Mouse (Mus musculus): ENCODE data around the gene Dis3l2.

Gene Dis3l2

GRCm38 (mm10) chr1:86703300-86703964 is at the start of gene Dis3l2:
Gene Dis3l2 (plus strand): TSS chr1:86703808.
- DNase-seq (ENCODE audit: low read depth, low spot score) = peak; percentile 80

DNA sequence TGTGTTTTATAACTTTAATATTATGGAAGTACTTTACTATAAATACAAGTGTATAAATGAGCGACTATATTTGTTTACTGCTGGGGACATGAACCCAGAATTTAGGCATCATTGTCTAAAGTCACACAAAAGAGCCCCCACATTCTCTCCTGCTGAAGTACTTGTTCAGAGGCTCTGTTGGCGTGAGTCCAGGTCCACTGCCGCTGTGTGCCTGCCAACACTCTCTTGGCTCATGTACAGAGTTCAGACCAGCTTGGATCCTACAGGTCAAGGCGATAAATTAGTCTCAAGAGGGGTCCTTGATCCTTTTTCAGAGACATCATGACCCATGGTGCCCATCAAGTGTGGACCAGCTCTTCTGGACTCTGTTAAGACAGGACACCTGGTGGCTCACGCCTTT is 46.5 kb upstream of the Dis3l2 start:
- no peak for DNase-seq (ENCODE audit: low read depth, low spot score)

- no peak for DNase-seq (ENCODE audit: low read depth, low spot score)
Measured at GRCm38 (mm10) chr1:86665091-86665490, 38.5 kb upstream of the Dis3l2 start.

DNA sequence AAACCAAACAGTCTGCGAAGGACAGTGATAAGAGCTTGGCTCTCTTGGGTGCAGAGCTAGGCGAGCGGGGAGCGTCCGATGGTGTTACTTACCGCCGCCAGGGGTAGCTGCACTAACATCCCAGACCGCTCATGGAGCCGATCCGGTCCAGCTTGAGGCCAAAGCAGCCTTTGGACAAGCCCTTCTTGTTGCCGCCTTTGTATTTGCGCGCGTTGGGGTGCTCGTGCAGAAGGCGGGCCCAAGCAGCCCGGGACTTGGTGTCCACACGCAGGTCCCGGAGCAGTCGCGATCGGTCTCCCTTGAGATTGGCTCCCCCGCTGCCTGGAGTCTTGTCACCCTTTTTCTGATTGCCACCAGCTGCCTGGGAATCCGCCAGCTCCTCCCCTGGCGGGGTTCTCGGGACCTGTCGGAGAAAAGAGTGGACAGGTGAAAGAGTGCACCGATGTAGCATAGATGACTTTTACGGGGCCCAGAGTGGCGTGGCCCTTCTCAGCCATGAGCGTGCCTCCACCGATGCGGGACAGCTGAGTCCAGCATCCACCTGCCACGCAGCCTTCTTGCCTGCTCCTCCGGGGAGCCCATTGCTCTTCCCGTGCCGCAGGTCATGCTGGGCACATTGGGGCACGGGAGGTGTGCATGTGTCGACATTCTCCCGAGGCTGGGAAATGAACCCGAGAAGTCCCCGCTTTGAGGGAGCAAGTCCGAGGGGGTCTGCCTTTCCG is 33.9 kb upstream of the Dis3l2 start:
- peak; percentile 50 for DNase-seq (ENCODE audit: low read depth, low spot score)

GRCm38 (mm10) chr1:86670279-86671038 is 33.1 kb upstream of the Dis3l2 start, which contains the start of gene Nppc:
Gene Nppc (minus strand): TSS chr1:86670571.
- peak; percentile 68 for DNase-seq (ENCODE audit: low read depth, low spot score)

GRCm38 (mm10) chr1:86674385-86674784 is 29.2 kb upstream of the Dis3l2 start:
- DNase-seq (ENCODE audit: low read depth, low spot score) = no peak

GRCm38 (mm10) chr1:86675126-86675525 is 28.5 kb upstream of the Dis3l2 start:
- DNase-seq (ENCODE audit: low read depth, low spot score) = no peak

- no peak for DNase-seq (ENCODE audit: low read depth, low spot score)
Measured at GRCm38 (mm10) chr1:86677624-86678023, 26.0 kb upstream of the Dis3l2 start.

GRCm38 (mm10) chr1:86678667-86679066 is 24.9 kb upstream of the Dis3l2 start:
- no peak for DNase-seq (ENCODE audit: low read depth, low spot score)

DNA sequence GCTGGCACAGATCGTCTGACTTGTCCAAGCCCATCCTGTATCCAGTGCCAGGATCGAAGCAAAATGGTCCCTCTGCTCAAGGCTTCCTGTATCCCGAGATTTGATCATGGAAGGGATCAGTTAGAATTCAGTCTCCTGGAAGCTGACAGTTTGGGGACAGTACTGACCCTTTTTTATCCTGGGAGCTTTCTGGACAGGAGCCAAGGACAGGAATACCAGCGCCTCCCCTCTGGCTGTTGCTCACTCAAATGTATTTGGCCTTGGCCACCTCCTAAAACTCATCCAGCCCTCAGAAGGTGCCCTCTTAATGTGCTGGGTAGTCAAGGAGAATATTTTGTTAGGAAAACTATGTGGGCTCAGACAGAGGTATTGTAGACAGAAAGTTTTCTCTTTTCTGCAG is 16.4 kb upstream of the Dis3l2 start:
- DNase-seq (ENCODE audit: low read depth, low spot score) = no peak

DNA sequence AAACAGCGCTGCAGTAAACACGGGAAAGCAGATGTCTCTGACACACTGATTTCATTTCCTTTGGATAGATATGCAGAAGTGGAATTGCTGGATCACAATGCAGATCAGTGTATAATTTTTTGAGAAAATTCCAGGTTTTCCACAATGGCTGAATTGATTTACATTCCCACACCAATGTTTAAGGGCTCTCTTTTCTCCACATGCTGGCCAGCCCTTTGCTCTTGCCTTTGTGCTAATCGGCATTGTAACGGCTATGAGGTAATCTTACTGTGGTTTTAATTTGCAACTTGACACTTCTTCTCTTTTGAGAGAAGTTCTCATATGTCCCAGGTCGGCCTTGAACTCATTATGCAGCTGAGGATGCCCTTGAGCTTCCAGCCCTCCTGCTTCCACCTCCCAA is 12.6 kb upstream of the Dis3l2 start:
- no peak for DNase-seq (ENCODE audit: low read depth, low spot score)

GRCm38 (mm10) chr1:86696948-86697347 is 6.7 kb upstream of the Dis3l2 start:
- DNase-seq (ENCODE audit: low read depth, low spot score) = no peak

DNA sequence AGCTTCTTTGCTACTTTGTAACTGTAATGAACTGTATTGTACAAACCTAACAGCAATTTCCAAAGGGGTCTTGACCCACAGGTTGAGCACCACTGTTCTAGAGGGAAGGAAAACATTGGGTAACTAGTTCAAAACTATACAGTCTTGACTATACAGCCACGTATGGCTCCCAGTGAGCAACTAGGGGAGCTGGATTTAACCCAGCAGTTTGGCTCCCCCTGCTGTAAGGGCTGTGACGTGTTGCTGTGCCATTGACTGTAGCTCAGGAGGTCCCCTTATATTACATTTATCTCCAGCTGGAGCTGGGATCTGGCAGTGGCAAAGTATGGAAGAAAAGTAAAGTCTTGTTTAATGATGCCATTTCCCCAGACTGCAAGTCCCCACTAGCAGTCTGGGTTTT is 4.9 kb upstream of the Dis3l2 start:
- no peak for DNase-seq (ENCODE audit: low read depth, low spot score)

GRCm38 (mm10) chr1:86699346-86700136 is 4.1 kb upstream of the Dis3l2 start:
- DNase-seq (ENCODE audit: low read depth, low spot score) = no peak

DNA sequence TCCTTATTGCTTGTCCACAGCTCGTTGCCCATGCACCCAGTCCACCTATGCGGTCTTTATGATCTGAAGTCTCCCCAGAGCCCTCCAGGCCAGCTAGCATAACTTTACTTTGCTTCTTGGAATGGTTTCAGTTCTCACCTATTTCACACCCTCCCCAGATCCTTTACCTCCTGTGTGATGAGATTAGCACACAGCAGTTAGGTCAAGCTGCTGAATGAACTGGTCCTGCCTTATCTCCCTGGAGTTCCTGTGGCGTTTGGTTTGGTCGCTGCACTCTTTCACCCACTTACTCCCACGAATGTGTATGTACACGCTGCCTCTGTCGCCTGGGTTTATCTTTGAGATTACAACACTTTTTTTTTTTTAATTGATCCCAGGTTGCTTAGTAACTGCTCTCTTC is 3.2 kb upstream of the Dis3l2 start:
- DNase-seq (ENCODE audit: low read depth, low spot score) = no peak

- DNase-seq (ENCODE audit: low read depth, low spot score) = no peak
Measured at GRCm38 (mm10) chr1:86703965-86704326, 338 bp downstream of the Dis3l2 start.

DNA sequence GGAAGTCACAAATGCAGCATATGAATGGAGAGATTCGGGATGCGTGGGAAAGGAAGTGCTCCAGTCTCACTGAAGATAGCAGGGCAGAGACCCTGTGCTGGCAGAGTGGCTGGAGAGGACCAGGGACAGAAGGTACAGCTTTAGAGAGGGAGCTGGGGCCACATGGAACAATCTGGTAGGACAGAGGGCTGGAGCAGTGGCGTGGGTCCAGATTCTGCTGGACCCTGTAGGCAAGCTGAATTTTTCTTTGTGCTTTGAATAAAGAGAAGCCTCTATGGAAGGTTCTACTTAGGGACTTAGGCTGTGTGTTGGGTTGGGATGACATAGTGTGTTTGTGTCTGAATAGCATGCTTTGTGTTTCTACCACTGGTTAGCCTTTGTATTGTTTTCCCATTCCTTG is 1.9 kb downstream of the Dis3l2 start:
- DNase-seq (ENCODE audit: low read depth, low spot score) = peak; percentile 55

DNA sequence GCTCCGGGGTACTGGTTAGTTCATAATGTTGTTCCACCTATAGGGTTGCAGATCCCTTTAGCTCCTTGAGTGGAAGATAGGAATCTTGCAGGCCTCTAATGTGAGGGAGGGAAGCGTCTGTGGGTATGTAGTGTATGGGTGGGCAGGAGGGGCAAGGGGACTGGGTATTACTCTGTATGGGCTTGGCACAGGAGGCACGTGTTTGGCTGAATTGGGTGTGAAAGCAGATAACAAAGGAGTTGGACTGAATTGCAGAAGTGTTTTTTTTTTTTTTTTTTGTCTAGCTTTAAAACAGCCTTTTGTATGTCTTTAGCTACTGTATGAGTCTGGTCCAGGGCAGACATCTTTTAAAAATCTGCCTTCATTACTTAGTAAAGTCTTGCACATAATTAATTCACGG is 5.9 kb downstream of the Dis3l2 start:
- DNase-seq (ENCODE audit: low read depth, low spot score) = no peak

GRCm38 (mm10) chr1:86712045-86712444 is 8.4 kb downstream of the Dis3l2 start:
- no peak for DNase-seq (ENCODE audit: low read depth, low spot score)

GRCm38 (mm10) chr1:86713054-86713453 is 9.4 kb downstream of the Dis3l2 start:
- DNase-seq (ENCODE audit: low read depth, low spot score) = no peak

GRCm38 (mm10) chr1:86718190-86718589 is 14.6 kb downstream of the Dis3l2 start:
- no peak for DNase-seq (ENCODE audit: low read depth, low spot score)

GRCm38 (mm10) chr1:86719391-86719790 is 15.8 kb downstream of the Dis3l2 start:
- no peak for DNase-seq (ENCODE audit: low read depth, low spot score)
